Mouse (Mus musculus) cerebellum, postnatal 14 days (tissue): ENCODE data around the gene Arl6ip5.

Source experiments
- DNase-seq, 2 experiments: peaks; one replicate each; pipeline ENCODE4 v3.0.0; 2021; ENCODE audit warnings: mixed read lengths in 2 of 2

The Arl6ip5 gene

DNA sequence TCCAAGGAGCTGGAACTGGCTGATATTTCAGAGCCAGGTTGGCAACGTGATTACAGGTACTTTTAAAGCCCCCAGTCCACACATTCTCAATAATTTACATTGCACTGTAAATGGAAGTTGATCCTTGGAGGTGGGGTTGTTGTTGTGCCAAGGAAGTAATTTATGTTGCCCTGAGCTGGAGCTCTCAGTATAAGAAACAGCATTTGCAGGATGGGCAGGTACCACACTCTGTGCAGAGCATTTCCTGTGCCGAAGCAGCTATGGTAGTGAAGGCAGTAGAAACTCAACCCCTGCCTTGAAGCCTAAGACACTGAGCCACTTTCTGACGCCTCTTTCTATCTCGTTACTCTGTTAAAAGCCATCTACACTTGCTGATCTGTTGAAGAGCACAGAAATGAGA is 65.3 kb downstream of the Arl6ip5 start:
- no peak for DNase-seq

DNA sequence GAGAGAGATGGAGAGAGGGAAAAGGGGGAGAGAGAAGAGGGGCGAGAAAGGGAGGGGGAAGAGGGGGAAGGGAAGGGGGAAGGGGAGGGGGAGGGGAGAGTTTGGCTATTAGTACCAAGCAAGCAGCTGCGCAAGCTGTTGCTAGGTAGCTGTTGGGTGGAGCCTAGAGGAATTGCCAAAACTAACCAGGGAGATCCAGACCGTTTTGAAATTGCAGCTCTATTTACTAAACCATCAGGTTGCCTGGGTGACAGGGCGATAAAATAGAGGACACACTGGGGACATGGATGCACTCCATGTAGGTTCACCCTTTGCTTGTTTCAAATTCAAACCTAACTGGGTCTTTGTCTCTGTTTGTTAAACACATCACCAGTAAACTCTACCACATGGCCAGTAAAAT is 65.9 kb downstream of the Arl6ip5 start:
- DNase-seq: peak in 1 of 2 experiments; percentile 22

DNA sequence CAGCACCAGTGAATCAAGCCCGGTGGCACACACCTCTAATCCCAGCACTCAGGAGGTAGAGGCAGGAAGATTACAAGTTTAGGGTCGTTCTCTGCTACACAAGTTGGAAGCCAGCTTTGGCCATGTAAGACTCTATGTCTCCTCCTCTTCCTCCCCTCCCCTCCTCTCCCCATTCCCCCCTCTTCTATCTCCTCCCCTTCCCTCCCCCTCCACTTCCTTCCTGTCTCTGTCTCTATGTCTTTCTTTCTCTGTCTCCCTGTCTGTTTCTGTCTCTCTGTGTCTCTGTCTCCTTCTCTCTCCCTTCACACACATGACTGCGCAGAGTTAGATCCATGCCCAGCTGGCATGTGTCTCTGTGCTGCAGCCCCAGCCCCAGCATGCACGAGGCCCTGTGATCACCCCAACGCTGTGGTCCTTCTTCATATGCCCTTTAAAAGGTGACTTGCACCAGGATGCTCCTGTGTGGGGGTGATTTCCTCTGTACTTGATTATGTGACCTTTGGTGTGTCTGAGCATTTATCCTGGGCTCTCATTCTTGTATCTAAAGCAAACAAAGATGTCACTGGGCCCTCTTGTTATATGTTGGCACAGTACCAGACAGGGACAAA is 66.5 kb downstream of the Arl6ip5 start:
- no peak for DNase-seq

DNA sequence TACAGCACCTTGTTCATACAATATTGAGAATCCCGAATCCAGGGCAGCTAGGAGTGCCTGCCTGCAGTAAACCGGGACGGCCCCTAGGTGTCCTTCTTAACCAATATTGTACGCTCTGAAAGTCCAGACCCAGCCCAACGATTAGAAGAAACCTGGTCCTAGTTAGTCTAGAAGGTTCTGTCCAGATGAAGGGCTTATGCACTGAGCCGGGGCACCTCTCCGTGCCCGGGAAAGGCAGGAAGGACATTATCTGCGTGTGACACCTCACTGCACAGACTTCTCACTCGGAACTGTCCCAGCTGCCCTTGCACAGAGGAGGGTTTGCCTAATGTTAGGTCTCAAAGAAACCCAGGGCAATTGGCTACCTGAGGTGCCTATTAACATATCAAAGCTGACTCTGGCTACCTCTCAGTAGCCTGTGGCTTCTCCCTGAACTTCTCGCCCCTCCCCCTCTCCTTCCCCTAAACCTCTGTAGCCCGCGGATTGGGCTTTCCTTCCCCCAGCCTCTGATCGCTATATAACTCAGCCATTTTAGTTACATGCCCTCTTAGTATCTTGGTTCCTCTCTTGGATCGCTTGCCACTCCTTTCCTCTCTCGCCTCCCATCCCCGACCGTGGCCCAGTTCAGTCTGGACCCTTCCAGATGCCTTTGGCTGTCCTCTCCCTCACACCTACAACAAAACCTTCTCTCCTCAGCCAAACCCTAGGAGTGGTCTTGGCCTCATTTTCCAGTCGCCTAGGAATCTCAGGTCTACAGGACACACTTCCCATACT is 67.7 kb downstream of the Arl6ip5 start:
- peak; percentile 87 to 88 for DNase-seq

DNA sequence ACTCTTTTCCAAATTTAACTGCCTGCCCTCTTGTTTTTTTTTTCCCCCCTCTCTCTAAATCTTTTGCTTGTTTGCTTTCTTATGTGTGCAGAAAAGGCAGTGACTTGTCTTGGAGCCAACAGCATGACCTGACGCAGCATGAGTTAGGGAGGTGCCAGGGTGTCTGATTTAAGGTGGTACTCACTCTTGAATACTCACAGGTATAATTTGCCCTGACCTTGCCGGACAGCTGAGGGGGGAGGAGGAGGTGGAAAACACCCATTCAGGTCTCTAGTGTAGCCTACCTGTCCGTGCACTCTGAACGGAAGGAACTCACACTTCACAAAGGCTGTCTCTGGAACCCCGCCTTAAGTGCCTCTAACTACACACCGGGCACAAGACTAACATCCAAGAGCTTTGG is 68.4 kb downstream of the Arl6ip5 start:
- DNase-seq: peak; percentile 42 to 45
